Mouse (Mus musculus): ENCODE results near the gene Parp2. TPM values are rescaled to one million over a fixed set of nuclear protein-coding genes. Genes with fewer than 3 reads are reported as not detected.

The Parp2 gene
- polyA plus RNA-seq, 1 experiment from 2014 or later: 43.6 TPM

Other genes with a start within 250 kb of the Parp2 start
- gene Olfr744, start 193.0 kb upstream of the Parp2 start, polyA plus RNA-seq (2015; fragmentation: Nextera tagmentation; extraction: Ambion mirVana): not detected in 2 replicates
- not detected in 2 replicates for gene Olfr745, start 168.5 kb upstream of the Parp2 start, polyA plus RNA-seq (2015; fragmentation: Nextera tagmentation; extraction: Ambion mirVana)
- not detected in 2 replicates for gene Olfr746, start 160.8 kb upstream of the Parp2 start, polyA plus RNA-seq (2015; fragmentation: Nextera tagmentation; extraction: Ambion mirVana)
- gene Olfr747, start 114.6 kb upstream of the Parp2 start, polyA plus RNA-seq (2015; fragmentation: Nextera tagmentation; extraction: Ambion mirVana): not detected in 2 replicates
- gene Olfr748, start 100.5 kb upstream of the Parp2 start, polyA plus RNA-seq (2015; fragmentation: Nextera tagmentation; extraction: Ambion mirVana): not detected in 2 replicates
- not detected in 2 replicates for gene Olfr749, start 62.7 kb upstream of the Parp2 start, polyA plus RNA-seq (2015; fragmentation: Nextera tagmentation; extraction: Ambion mirVana)
- gene Ttc5, start 22.3 kb upstream of the Parp2 start, polyA plus RNA-seq (2015; fragmentation: Nextera tagmentation; extraction: Ambion mirVana): 114 and 119 TPM in 2 replicates
- not detected in 2 replicates for gene Ccnb1ip1, start 109 bp upstream of the Parp2 start, polyA plus RNA-seq (2015; fragmentation: Nextera tagmentation; extraction: Ambion mirVana)
- 3.1 and 4.0 TPM in 2 replicates for gene Tep1, start 62.7 kb downstream of the Parp2 start, polyA plus RNA-seq (2015; fragmentation: Nextera tagmentation; extraction: Ambion mirVana)
- gene Klhl33, start 89.7 kb downstream of the Parp2 start, polyA plus RNA-seq (2015; fragmentation: Nextera tagmentation; extraction: Ambion mirVana): 3.4 and 4.1 TPM in 2 replicates
- 107 and 125 TPM in 2 replicates for gene Osgep, start 117.1 kb downstream of the Parp2 start, polyA plus RNA-seq (2015; fragmentation: Nextera tagmentation; extraction: Ambion mirVana)
- gene Apex1, start 117.1 kb downstream of the Parp2 start, polyA plus RNA-seq (2015; fragmentation: Nextera tagmentation; extraction: Ambion mirVana): 157 and 177 TPM in 2 replicates
- 98.6 and 99.7 TPM in 2 replicates for gene Pip4p1, start 123.0 kb downstream of the Parp2 start, polyA plus RNA-seq (2015; fragmentation: Nextera tagmentation; extraction: Ambion mirVana)
- 20.5 and 36.3 TPM in 2 replicates for gene Pnp, start 123.2 kb downstream of the Parp2 start, polyA plus RNA-seq (2015; fragmentation: Nextera tagmentation; extraction: Ambion mirVana)
- gene Gm49342, start 136.7 kb downstream of the Parp2 start, polyA plus RNA-seq (2015; fragmentation: Nextera tagmentation; extraction: Ambion mirVana): not detected in 2 replicates
- gene Pnp2, start 148.2 kb downstream of the Parp2 start, polyA plus RNA-seq (2015; fragmentation: Nextera tagmentation; extraction: Ambion mirVana): 0.55 and 0.73 TPM in 2 replicates
- 0.10 TPM in 1 of 2 replicates, not detected in the other for gene Rnase10, start 199.9 kb downstream of the Parp2 start, polyA plus RNA-seq (2015; fragmentation: Nextera tagmentation; extraction: Ambion mirVana)
- gene Rnase9, start 234.0 kb downstream of the Parp2 start, polyA plus RNA-seq (2015; fragmentation: Nextera tagmentation; extraction: Ambion mirVana): not detected in 2 replicates
- not detected in 2 replicates for gene Rnase11, start 242.3 kb downstream of the Parp2 start, polyA plus RNA-seq (2015; fragmentation: Nextera tagmentation; extraction: Ambion mirVana)
- gene Rnase12, start 249.8 kb downstream of the Parp2 start, polyA plus RNA-seq (2015; fragmentation: Nextera tagmentation; extraction: Ambion mirVana): not detected in 2 replicates